Mouse (Mus musculus) embryonic facial prominence, embryonic 11.5 days (tissue): ENCODE data around the gene Fam19a1. TPM values are rescaled to one million over a fixed set of nuclear protein-coding genes. Genes with fewer than 3 reads are reported as not detected.

Source experiments
- ATAC-seq: fragments of 200-750 bp; cut with Nextera tagmentation; replicated peaks from 2 replicates; pipeline ENCODE4 v1.8.0; 2017; ENCODE audit warnings: low read depth; ENCODE audit not compliant: insufficient number of reproducible peaks, low FRiP score, low TSS enrichment
- DNase-seq: peaks from one replicate; pipeline ENCODE4 v3.0.0-alpha.2; 2015; ENCODE audit warnings: low spot score
- H3K27ac ChIP-seq: fragments of 300-500 bp; sonication (generic); replicated peaks from 2 replicates; pipeline ENCODE4 v1.5.1; 2014; ENCODE audit warnings: mild to moderate bottlenecking, low read depth, low read length, control low read depth
- H3K27me3 ChIP-seq: fragments of 300-500 bp; sonication (generic); 2 replicates; pipeline ENCODE4 v1.6.1; 2014; ENCODE audit warnings: mild to moderate bottlenecking, low read length, moderate library complexity, mixed read lengths; ENCODE audit not compliant: control insufficient read depth, insufficient read depth
- H3K36me3 ChIP-seq: fragments of 300-500 bp; sonication (generic); replicated peaks from 2 replicates; pipeline ENCODE4 v1.6.1; 2014; ENCODE audit warnings: low read depth, mild to moderate bottlenecking, low read length, moderate library complexity, mixed read lengths; ENCODE audit not compliant: control insufficient read depth, insufficient read depth
- H3K4me1 ChIP-seq: fragments of 300-500 bp; sonication (generic); 2 replicates; pipeline ENCODE4 v1.6.1; 2014; ENCODE audit warnings: low read length, mixed read lengths; ENCODE audit not compliant: control insufficient read depth, insufficient read depth
- H3K4me2 ChIP-seq: fragments of 300-500 bp; sonication (generic); 2 replicates; pipeline ENCODE4 v1.6.1; 2014; ENCODE audit warnings: low read depth, mild to moderate bottlenecking, control low read depth, low read length, moderate library complexity
- H3K4me3 ChIP-seq: fragments of 300-500 bp; sonication (generic); 2 replicates; pipeline ENCODE4 v1.5.1; 2014; ENCODE audit warnings: low read depth, low read length, control low read depth
- H3K9ac ChIP-seq: fragments of 300-500 bp; sonication (generic); replicated peaks from 2 replicates; pipeline ENCODE4 v1.6.1; 2014; ENCODE audit warnings: mild to moderate bottlenecking, control low read depth, low read length
- H3K9me3 ChIP-seq: fragments of 300-500 bp; sonication (generic); replicated peaks from 2 replicates; pipeline ENCODE4 v1.6.1; 2016; ENCODE audit warnings: mild to moderate bottlenecking, low read length, inconsistent platforms, mixed read lengths; ENCODE audit not compliant: control insufficient read depth
- WGBS: fragments of 180-500 bp; shearing (Covaris S2); extraction: QIAGEN DNeasy Blood & Tissue Kit; methylation state at CpG from one replicate; pipeline ENCODE4 v1.1.7; 2014; 5-methylcytosine and 5-hydroxymethylcytosine counted together
- polyA plus RNA-seq: library from polyadenylated mRNA; unstranded; fragments of >200 nt; fragmentation: Nextera tagmentation; extraction: Ambion mirVana; gene quantifications from 2 replicates; pipeline ENCODE4 v1.2.1, GENCODE M21; 2014

Gene Fam19a1
- polyA plus RNA-seq, 1 experiment from 2014 or later, result 0.63 TPM

GRCm38 (mm10) chr6:96441971-96442370, 329.0 kb downstream of the Fam19a1 start:
- Histone ChIP-seq H3K4me1 (no peaks in the 10 kb centered on the region), H3K4me2 (no peak overlapping the region), H3K9me3 (no peaks in the 10 kb centered on the region), H3K27ac (no peak overlapping the region), H3K36me3 (no peaks in the 10 kb centered on the region), H3K9ac (no peak overlapping the region), H3K4me3 (no peak overlapping the region), H3K27me3 (no peaks in the 10 kb centered on the region)
- WGBS, result 92% methylated on average over 3 of the region's 3 CpGs
- ATAC-seq (no peak), DNase-seq (no peak)

GRCm38 (mm10) chr6:96447466-96447865, 334.5 kb downstream of the Fam19a1 start:
- DNase-seq (no peak), ATAC-seq (no peak)
- no peak overlapping the region for H3K9ac ChIP-seq
- no peak overlapping the region for H3K4me2 ChIP-seq
- no peak overlapping the region for H3K4me3 ChIP-seq
- no peaks in the 10 kb centered on the region for H3K4me1 ChIP-seq
- no peaks in the 10 kb centered on the region for H3K9me3 ChIP-seq
- no peaks in the 10 kb centered on the region for H3K36me3 ChIP-seq
- 85% methylated on average over 4 of the region's 4 CpGs for WGBS
- H3K27ac ChIP-seq, result no peak overlapping the region
- no peaks in the 10 kb centered on the region for H3K27me3 ChIP-seq

GRCm38 (mm10) chr6:96456266-96456665, 343.3 kb downstream of the Fam19a1 start:
- H3K27me3 ChIP-seq, result no peaks in the 10 kb centered on the region
- H3K4me1 ChIP-seq, result no peaks in the 10 kb centered on the region
- H3K4me2 ChIP-seq, result no peak overlapping the region
- WGBS, result 63% methylated on average over 1 of the region's 1 CpGs
- H3K9me3 ChIP-seq, result no peaks in the 10 kb centered on the region
- H3K9ac ChIP-seq, result no peak overlapping the region
- DNase-seq, result no peak
- no peak overlapping the region for H3K4me3 ChIP-seq
- no peak overlapping the region for H3K27ac ChIP-seq
- H3K36me3 ChIP-seq, result no peaks in the 10 kb centered on the region
- ATAC-seq, result no peak

GRCm38 (mm10) chr6:96457590-96458259, 344.8 kb downstream of the Fam19a1 start:
- H3K9ac ChIP-seq, result no peak overlapping the region
- no peak overlapping the region for H3K4me2 ChIP-seq
- H3K27me3 ChIP-seq, result no peaks in the 10 kb centered on the region
- H3K36me3 ChIP-seq, result no peaks in the 10 kb centered on the region
- ATAC-seq (no peak), DNase-seq (no peak)
- no peaks in the 10 kb centered on the region for H3K4me1 ChIP-seq
- no peak overlapping the region for H3K4me3 ChIP-seq
- no peak overlapping the region for H3K27ac ChIP-seq
- no peaks in the 10 kb centered on the region for H3K9me3 ChIP-seq
- WGBS, result 58% methylated on average over 6 of the region's 6 CpGs

GRCm38 (mm10) chr6:96459041-96459440, 346.1 kb downstream of the Fam19a1 start:
- no peak for DNase-seq
- Histone ChIP-seq H3K4me2 (no peak overlapping the region), H3K4me3 (no peak overlapping the region), H3K4me1 (no peaks in the 10 kb centered on the region), H3K9ac (no peak overlapping the region), H3K9me3 (no peaks in the 10 kb centered on the region), H3K27me3 (no peaks in the 10 kb centered on the region), H3K27ac (no peak overlapping the region), H3K36me3 (no peaks in the 10 kb centered on the region)
- 60% methylated on average over 4 of the region's 4 CpGs for WGBS
- no peak for ATAC-seq

- Histone ChIP-seq H3K27me3 (no peaks in the 10 kb centered on the region), H3K27ac (no peak overlapping the region), H3K4me2 (no peak overlapping the region), H3K36me3 (no peaks in the 10 kb centered on the region), H3K9ac (no peak overlapping the region), H3K9me3 (no peaks in the 10 kb centered on the region), H3K4me3 (no peak overlapping the region), H3K4me1 (no peaks in the 10 kb centered on the region)
- no peak for DNase-seq
- no peak for ATAC-seq
- 75% methylated on average over 5 of the region's 5 CpGs for WGBS
Measured at GRCm38 (mm10) chr6:96499464-96499863, 386.5 kb downstream of the Fam19a1 start.

- H3K4me3 ChIP-seq, result no peak overlapping the region
- H3K27ac ChIP-seq, result no peak overlapping the region
- H3K9me3 ChIP-seq, result no peaks in the 10 kb centered on the region
- no peaks in the 10 kb centered on the region for H3K4me1 ChIP-seq
- no peak overlapping the region for H3K9ac ChIP-seq
- 89% methylated on average over 2 of the region's 2 CpGs for WGBS
- no peaks in the 10 kb centered on the region for H3K36me3 ChIP-seq
- H3K4me2 ChIP-seq, result no peak overlapping the region
- no peaks in the 10 kb centered on the region for H3K27me3 ChIP-seq
- no peak for ATAC-seq
- DNase-seq, result no peak
Measured at GRCm38 (mm10) chr6:96541600-96541999, 428.6 kb downstream of the Fam19a1 start.

GRCm38 (mm10) chr6:96544832-96545231, 431.9 kb downstream of the Fam19a1 start:
- Histone ChIP-seq H3K4me1 (no peaks in the 10 kb centered on the region), H3K9ac (no peak overlapping the region), H3K4me3 (no peak overlapping the region), H3K27ac (no peak overlapping the region), H3K4me2 (no peak overlapping the region), H3K9me3 (no peaks in the 10 kb centered on the region), H3K36me3 (no peaks in the 10 kb centered on the region), H3K27me3 (no peaks in the 10 kb centered on the region)
- WGBS, result 20% methylated on average over 3 of the region's 3 CpGs
- ATAC-seq (no peak), DNase-seq (peak; percentile 7)
